Mouse (Mus musculus): Measurements from ENCODE around the gene Atp5g3.

DNA sequence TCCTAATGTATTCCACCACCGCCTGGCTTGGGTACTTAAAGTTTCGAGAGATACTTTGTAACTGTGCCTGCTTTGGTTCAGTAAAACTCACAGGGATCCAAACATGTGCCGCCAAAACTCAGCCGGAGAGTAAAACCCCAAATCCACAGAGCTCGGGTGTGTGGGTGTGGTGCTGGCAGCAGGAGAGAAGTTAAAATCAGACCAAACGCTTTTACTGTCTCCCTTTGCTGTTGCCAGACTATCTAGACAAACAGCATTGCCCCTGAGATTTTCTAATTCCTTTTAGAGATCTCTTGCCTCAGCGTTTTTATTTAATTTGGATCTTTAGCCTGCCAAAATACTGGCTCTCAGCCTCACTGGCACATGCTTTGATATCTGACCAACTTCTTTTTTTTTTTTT, 8.5 kb upstream of the Atp5g3 start:
- no peak for TF ChIP-seq EP300 (IDR thresholded peaks at IDR 0.05; ENCODE audit: insufficient read depth, low read depth, low read length)
- no peak for TF ChIP-seq POLR2A (IDR thresholded peaks at IDR 0.05; ENCODE audit: insufficient read depth, low read depth, low read length)
